Mouse (Mus musculus) bone marrow macrophage, adult 2 months (primary cell): Measurements from ENCODE around the gene Rcc1l.

Experiments used
- CTCF ChIP-seq: IDR thresholded peaks from 2 replicates; pipeline ENCODE4 v1.5.1; 2012; ENCODE audit warnings: low read depth, mild to moderate bottlenecking, low read length, moderate library complexity
- POLR2A ChIP-seq: IDR thresholded peaks from 2 replicates; pipeline ENCODE4 v1.6.1; 2012; ENCODE audit warnings: mild to moderate bottlenecking, low read depth, low read length, borderline replicate concordance

- TF ChIP-seq CTCF, result no peak
- TF ChIP-seq POLR2A, result no peak
Measured at GRCm38 (mm10) chr5:134142381-134142780, 34.2 kb downstream of the Rcc1l start.
